Mouse (Mus musculus) ES-E14 (cell line): ENCODE measurements at regions not wholly inside any gene's neighbourhood (a gene's known extent, or its start where the extent isn't known, plus 50 kb on each side); places are given as distances from the start of the nearest gene placed in this dataset.

Source experiments
- CHD2 ChIP-seq: IDR thresholded peaks from 2 replicates; pipeline ENCODE4 v1.6.1; 2014; ENCODE audit warnings: mild to moderate bottlenecking, low read depth, low read length, inconsistent platforms
- HCFC1 ChIP-seq: IDR thresholded peaks from 2 replicates; pipeline ENCODE4 v1.6.1; 2012; ENCODE audit warnings: low read length, inconsistent platforms, borderline replicate concordance; ENCODE audit not compliant: insufficient read depth
- MAFK ChIP-seq: IDR thresholded peaks from 2 replicates; pipeline ENCODE4 v1.6.1; 2014; ENCODE audit warnings: mild to moderate bottlenecking, low read depth, low read length, inconsistent platforms; ENCODE audit not compliant: insufficient read depth
- ZC3H11A ChIP-seq: IDR thresholded peaks from 2 replicates; pipeline ENCODE4 v1.6.1; 2012; ENCODE audit warnings: low read depth, mild to moderate bottlenecking, inconsistent platforms, low read length, borderline replicate concordance
- ZNF384 ChIP-seq: IDR thresholded peaks from 2 replicates; pipeline ENCODE4 v1.6.1; 2012; ENCODE audit warnings: low read depth, low read length, inconsistent platforms

- TF ChIP-seq HCFC1: no peak
- TF ChIP-seq ZNF384: no peak
- TF ChIP-seq CHD2: no peak
- TF ChIP-seq MAFK: no peak
- no peak for TF ChIP-seq ZC3H11A
Measured at GRCm38 (mm10) chr5:50195993-50196392, 137.2 kb upstream of the Adgra3 start.
